Mouse (Mus musculus) neural tube, postnatal 0 days (tissue): ENCODE results near the gene Olfr312. TPM values are rescaled to one million over a fixed set of nuclear protein-coding genes. Genes with fewer than 3 reads are reported as not detected.

Experiments
- polyA plus RNA-seq: library from polyadenylated mRNA; unstranded; fragments of >200 nt; fragmentation: Nextera tagmentation; extraction: Ambion mirVana; gene quantifications from 2 replicates; pipeline ENCODE4 v1.2.1, GENCODE M21; 2015

Gene Olfr312
- polyA plus RNA-seq = not detected in 2 replicates

DNA sequence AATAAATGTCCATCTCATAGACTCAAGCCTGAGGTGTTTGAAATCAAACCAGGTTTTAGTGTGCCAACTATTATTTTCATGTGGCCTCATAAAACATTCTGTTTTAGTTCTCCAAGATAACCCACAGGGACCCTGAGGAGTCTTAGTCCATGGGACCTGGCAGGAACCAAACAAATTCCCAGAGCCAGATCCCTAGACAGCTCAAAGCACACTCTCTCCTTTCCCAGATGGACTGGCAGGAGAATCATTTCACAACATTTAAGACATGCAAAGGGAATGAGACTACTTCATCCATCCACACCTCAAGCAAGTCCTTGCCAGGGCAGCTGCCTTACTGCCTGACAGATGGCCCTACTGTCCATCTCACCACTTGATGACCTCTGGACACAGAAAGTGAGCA is at the start of gene Olfr312:
Olfr312 (plus strand) TSS at position 301 of the 400 bp plus-strand sequence.

DNA sequence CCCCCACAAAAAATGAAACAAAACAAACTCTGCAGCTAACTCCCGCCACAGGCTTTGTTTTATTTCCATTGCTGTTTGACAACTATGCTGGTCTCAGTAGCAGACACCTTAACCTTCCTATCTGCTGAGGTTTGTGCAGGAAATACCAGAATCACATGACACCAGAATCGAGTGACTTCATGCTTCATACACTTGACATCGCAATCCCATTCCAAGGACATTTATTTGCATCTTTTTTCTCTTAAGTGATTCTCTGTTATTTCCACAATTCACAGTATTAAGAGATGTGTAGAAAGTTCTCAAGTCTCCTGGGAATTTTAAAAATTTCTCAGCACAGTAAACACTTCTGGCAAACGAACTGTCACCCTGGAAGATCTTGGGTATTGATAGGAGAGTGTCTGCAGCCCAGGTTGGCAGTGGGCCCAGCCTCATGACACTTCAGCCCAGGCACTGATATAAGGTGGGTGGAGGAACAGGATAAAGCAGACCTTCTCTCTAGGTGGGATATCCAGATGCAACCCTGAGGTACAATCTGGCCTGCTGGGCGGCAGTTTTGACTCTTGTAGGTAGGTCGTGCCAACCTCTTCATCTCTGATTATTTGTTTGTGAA is 46.5 kb upstream of the Olfr312 start, which contains the start of gene Olfr314:
Olfr314 (plus strand) TSS at position 473 of the 610 bp plus-strand sequence.

DNA sequence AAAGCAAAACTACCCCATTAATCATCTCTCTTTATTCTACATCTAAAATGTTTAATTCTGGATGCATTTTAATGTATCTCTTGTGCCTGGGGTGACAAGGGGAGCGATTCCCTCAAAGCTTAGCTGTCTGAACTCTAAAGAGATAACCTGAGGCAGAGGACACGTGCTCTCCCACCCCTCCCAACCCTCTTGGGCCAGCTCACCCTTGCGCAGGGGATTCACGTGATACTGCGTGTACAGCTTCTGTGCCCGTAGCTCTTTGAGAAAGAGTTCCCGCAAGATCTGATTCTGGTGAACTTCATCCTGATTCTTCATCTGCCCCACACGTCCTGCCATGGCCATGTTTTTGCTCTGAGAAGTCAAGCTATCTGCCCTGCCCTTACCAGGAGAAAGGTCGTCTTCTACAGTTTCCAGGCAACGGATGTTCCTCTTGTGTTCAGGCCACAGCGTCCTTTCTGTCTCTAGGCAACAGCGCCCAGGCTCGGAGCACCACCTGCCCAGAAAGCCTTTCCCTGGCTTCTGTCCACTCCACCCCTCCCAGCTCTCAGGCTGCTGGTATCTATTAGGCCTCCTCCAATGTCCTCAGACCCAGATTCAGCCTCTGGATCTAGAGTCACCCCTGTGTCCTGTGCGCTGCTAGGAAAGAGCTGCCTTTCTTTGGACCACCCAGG is 27.3 kb upstream of the Olfr312 start, which contains the start of gene Fam183b:
Fam183b (minus strand) TSS at position 403 of the 671 bp plus-strand sequence.

DNA sequence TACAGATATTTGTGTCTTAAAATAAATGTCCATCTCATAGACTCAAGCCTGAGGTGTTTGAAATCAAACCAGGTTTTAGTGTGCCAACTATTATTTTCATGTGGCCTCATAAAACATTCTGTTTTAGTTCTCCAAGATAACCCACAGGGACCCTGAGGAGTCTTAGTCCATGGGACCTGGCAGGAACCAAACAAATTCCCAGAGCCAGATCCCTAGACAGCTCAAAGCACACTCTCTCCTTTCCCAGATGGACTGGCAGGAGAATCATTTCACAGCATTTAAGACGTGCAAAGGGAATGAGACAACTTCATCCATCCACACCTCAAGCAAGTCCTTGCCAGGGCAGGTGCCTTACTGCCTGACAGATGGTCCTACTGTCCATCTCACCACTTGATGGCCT is 14.3 kb upstream of the Olfr312 start, which contains the start of gene Olfr313:
Olfr313 (plus strand) TSS at position 301 of the 400 bp plus-strand sequence.

DNA sequence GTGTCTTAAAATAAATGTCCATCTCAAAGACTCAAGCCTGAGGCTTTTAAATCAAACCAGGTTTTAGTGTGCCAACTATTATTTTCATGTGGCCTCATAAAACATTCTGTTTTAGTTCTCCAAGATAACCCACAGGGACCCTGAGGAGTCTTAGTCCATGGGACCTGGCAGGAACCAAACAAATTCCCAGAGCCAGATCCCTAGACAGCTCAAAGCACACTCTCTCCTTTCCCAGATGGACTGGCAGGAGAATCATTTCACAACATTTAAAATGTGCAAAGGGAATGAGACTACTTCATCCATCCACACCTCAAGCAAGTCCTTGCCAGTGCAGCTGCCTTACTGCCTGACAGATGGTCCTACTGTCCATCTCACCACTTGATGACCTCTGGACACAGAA is 9.9 kb downstream of the Olfr312 start, which contains the start of gene Olfr311:
Olfr311 (plus strand) TSS at position 301 of the 400 bp plus-strand sequence.

DNA sequence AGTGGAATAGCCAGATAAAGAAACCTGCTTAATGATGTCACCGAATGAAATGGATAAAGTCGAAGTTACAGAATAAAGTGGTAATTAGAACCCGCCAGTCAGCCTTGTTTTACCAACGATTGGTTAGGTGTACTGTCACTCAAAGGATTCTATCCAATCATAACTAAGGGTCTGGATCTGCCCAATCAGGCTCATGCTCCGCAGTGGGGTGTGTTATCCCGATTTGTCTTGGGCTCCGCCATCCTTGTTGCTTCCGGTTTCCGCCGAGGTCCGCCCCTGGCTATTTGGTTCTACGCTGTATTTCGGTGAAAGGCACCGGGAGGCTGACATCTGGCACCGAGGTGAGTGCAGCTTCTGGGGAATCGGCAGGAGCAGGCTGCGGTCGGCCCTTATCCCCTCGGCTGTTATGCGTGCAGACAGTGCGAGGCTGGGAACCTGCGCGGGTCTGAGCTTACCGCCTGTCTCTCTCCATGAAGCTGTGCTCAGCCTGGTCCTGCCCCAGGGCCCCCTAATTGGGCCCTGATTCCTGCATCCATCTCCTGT is 18.0 kb downstream of the Olfr312 start, which contains the start of gene Gm12258:
Gm12258 (plus strand) TSS at position 240 of the 543 bp plus-strand sequence.

DNA sequence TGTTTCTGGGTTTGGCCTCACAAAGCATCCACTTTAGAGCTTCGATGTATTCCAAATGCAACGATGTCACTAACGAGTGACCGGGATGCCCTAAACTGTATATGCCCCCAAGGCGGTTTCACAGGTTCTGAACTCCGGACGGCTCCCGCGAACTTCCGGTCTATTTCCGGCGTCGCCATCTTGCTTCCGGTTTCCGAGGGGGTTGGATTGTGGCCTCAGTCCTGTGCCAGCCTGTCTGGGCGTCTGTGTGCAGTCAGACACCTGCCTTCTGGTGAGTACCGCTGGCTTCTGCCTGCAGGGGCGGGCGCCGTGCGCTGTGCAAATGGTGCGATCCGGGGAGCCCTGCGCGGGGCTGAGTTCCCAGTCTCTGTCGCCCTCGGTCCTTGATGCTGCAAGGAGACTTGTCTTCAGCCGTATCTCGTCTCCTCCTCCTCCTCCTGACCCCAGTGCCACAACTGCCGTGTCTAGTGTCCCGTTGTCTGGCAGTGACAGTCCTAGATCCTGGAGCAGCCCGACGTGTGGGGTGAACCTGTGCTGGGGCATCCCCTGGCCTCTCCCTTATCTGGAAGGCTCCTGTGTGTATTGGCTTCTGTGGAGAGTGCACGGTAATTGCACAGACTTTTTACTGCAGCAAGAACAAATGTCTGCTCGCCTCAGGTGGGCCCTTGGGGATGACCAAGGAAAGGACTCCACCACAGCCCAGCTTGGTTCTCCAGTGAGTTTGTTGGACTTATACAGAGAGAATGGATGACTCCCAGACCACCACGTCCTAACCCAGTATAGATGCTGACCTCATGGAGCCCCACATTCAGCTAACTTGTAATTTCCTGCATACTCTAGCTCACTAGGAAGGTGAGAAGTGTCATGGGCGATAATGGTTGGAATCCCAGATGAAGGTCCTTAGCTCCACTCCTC is 38.3 kb downstream of the Olfr312 start, which contains the start of gene 2810021J22Rik:
2810021J22Rik (plus strand) TSS at position 178 of the 915 bp plus-strand sequence.

Other genes with a start within 250 kb of the Olfr312 start
- gene Olfr324, start 234.1 kb upstream of the Olfr312 start, polyA plus RNA-seq = 0.21 and 0.41 TPM in 2 replicates
- not detected in 2 replicates for gene 2210407C18Rik, start 213.2 kb upstream of the Olfr312 start, polyA plus RNA-seq
- not detected in 2 replicates for gene Olfr323, start 198.7 kb upstream of the Olfr312 start, polyA plus RNA-seq
- gene Trim58, start 188.8 kb upstream of the Olfr312 start, polyA plus RNA-seq = 0.46 and 0.47 TPM in 2 replicates
- not detected in 2 replicates for gene Olfr322, start 170.5 kb upstream of the Olfr312 start, polyA plus RNA-seq
- not detected in 2 replicates for gene Olfr320, start 148.1 kb upstream of the Olfr312 start, polyA plus RNA-seq
- not detected in 2 replicates for gene Olfr319, start 130.1 kb upstream of the Olfr312 start, polyA plus RNA-seq
- not detected in 2 replicates for gene Olfr318, start 105.2 kb upstream of the Olfr312 start, polyA plus RNA-seq
- not detected in 2 replicates for gene Olfr317, start 90.0 kb upstream of the Olfr312 start, polyA plus RNA-seq
- not detected in 2 replicates for gene Olfr316, start 76.5 kb upstream of the Olfr312 start, polyA plus RNA-seq
- not detected in 2 replicates for gene Olfr315, start 56.0 kb upstream of the Olfr312 start, polyA plus RNA-seq
- not detected in 2 replicates for gene Olfr314, start 46.3 kb upstream of the Olfr312 start, polyA plus RNA-seq
- 15.4 and 16.6 TPM in 2 replicates for gene Fam183b, start 27.3 kb upstream of the Olfr312 start, polyA plus RNA-seq
- gene Olfr313, start 14.2 kb upstream of the Olfr312 start, polyA plus RNA-seq = not detected in 2 replicates
- not detected in 2 replicates for gene Olfr311, start 10.0 kb downstream of the Olfr312 start, polyA plus RNA-seq
- gene Gm12258, start 17.9 kb downstream of the Olfr312 start, polyA plus RNA-seq = 10.6 and 13.8 TPM in 2 replicates
- gene 2810021J22Rik, start 38.0 kb downstream of the Olfr312 start, polyA plus RNA-seq = 8.7 and 8.9 TPM in 2 replicates
- 4.1 and 5.5 TPM in 2 replicates for gene Zfp39, start 75.0 kb downstream of the Olfr312 start, polyA plus RNA-seq
- gene Btnl10, start 88.7 kb downstream of the Olfr312 start, polyA plus RNA-seq = not detected in 2 replicates
- gene Rnf187, start 109.7 kb downstream of the Olfr312 start, polyA plus RNA-seq = 689 and 707 TPM in 2 replicates
- gene Hist3h2ba, start 119.7 kb downstream of the Olfr312 start, polyA plus RNA-seq = 79.4 and 87.2 TPM in 2 replicates
- 40.8 and 43.4 TPM in 2 replicates for gene Hist3h2a, start 125.4 kb downstream of the Olfr312 start, polyA plus RNA-seq
- gene Trim17, start 125.4 kb downstream of the Olfr312 start, polyA plus RNA-seq = 0.48 and 0.62 TPM in 2 replicates
- gene Trim11, start 148.9 kb downstream of the Olfr312 start, polyA plus RNA-seq = 16.3 and 17.6 TPM in 2 replicates